Mouse (Mus musculus) pancreas, adult 10 weeks (tissue): ENCODE results near the gene Klk13. TPM values are rescaled to one million over a fixed set of nuclear protein-coding genes. Genes with fewer than 3 reads are reported as not detected.

Experiments used
- polyA plus RNA-seq: library from polyadenylated mRNA; stranded (reverse); fragments of 350-450 nt; fragmentation: Illumina TruSeq; extraction: RNeasy Lipid Tissue Mini Kit (QIAGEN cat#74804); gene quantifications from one replicate; pipeline ENCODE4 v1.2.3, GENCODE M21; 2015; ENCODE audit warnings: low read depth, low replicate concordance; ENCODE audit not compliant: insufficient read depth

Klk13 gene
- polyA plus RNA-seq, result not detected

DNA sequence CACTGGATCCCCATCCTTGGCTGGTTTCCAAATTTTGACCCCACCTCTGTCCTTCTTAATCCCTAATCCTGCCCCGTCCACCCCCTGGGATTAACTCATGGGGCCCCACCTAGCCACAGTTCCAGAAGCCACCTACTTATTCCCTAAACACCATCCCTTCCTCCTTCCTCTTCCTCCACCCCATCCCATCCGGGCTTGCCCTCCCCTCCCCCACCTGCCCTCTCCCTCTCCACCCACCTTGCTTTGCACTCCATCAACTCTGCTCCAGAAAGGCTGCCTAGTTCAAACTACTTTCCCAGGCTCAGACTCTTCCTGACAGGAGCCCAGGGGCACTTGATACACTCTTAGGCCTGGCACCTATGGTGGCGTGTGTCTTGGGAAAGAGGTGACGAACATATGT, at the start of gene Klk13:
TSS of gene Klk13 (plus strand) at position 301 of the 400 bp plus-strand sequence.

DNA sequence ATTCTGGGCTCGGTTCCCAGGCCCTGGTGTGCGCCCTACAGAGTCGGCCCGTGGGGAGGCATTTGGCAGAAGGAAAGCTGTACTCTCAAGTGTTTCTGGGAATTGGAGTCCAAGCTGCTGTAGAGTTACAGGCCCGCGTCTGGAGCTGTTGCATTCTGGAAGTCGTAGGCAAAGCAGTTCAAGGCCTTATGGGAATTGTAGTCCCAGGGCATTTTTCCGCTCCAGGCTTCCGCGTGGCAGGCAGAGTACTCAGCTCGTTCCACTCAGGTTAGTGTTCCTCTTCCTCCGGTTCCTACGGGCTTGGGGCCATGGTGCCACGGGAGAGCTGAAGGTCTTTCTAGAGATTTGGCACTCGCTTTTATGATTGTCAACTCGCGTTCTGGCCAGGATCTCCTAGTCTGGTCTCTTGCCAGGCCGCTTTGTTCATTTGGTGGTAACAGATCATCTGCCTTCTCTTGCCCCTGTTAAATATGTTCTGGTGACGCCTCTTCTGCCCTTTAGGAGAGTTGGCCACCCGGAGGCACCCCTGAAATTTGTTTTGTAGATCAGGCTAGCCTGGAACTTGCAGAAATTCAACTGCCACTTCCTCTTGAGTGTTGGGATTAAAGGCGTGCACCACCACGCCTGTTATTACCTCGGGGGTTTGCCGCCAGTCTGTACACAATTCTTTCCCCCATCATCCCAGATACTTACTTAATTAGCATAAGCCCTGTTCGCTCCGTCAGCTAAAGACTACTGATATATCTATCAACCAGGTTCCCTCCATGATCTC, 40.4 kb upstream of the Klk13 start, which contains the start of gene Ctu1:
TSS of gene Ctu1 (plus strand) at position 208 of the 772 bp plus-strand sequence.

DNA sequence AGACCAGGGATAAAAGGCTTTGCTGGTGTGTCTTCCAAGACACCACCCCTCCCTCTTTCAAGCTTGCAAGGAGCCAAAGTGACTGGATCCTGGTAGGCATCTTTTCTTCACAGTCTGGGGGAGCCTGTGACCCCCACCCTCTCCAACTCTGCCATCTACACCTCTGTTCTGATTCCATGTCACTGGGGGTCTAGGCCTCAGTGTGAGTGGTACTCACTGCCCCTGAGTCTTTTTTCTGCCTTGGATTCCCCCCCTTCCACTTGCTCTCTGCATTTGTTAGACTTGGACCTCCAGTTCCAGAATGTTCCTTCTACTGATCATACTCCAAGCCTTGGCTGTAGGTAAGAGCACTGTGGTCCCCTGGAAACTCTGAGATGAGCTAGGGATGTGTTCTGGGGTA, 22.2 kb upstream of the Klk13 start, which contains the start of gene Klk14:
TSS of gene Klk14 (plus strand) at position 301 of the 400 bp plus-strand sequence.

DNA sequence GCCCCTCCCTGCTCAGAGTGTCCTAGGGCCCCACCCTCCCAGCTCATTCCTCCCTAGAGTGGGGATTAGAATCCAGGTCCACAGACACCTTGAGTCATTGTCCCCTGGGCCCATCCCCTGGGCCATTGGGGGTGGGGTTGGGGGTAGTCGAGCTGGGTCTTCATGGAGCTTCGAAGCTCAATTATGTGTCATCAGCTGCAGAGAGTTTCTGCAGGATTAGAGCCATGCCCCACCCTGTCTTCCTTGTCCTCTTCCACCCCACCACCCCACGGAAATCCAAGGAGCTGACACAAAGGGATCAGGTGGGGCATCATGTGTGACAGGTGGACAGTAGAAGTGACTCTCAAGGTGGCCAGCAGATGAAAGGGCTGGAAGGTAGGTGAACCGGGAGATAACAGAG, 56.2 kb downstream of the Klk13 start, which contains the start of gene Klk12:
TSS of gene Klk12 (plus strand) at position 301 of the 400 bp plus-strand sequence.

DNA sequence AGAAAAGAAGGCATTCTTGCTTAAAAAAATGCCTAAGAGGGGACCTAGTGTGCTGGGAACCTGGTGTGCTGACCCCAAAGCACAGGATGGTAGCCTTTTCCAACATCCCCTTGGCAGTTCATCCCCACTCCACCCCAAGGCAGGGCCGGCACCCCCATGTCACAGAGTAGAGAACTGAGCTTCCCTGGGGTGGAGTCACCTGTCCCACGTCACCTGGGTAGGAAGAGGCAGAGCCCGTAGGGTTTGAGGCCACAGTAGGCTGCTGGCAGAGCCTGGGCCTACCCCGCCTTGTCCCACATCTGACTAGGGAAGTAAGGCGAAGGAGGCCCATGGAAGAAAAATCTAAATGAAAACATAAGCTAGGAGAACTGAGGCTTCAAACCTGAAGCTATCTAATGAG, 62.0 kb downstream of the Klk13 start, which contains the start of gene Klk11:
TSS of gene Klk11 (plus strand) at position 241 of the 400 bp plus-strand sequence.

Other genes with a start within 250 kb of the Klk13 start
- gene Vsig10l, start 249.4 kb upstream of the Klk13 start, polyA plus RNA-seq, result 0.41 TPM
- 0.52 TPM for gene Iglon5, start 222.5 kb upstream of the Klk13 start, polyA plus RNA-seq
- not detected for gene 4931406B18Rik, start 206.6 kb upstream of the Klk13 start, polyA plus RNA-seq
- 1.2 TPM for gene Cd33, start 168.1 kb upstream of the Klk13 start, polyA plus RNA-seq
- 2.8 TPM for gene Zfp658, start 150.3 kb upstream of the Klk13 start, polyA plus RNA-seq
- gene Zfp719, start 133.0 kb upstream of the Klk13 start, polyA plus RNA-seq, result 1.9 TPM
- gene Zfp819, start 105.4 kb upstream of the Klk13 start, polyA plus RNA-seq, result not detected
- gene Ceacam18, start 77.9 kb upstream of the Klk13 start, polyA plus RNA-seq, result not detected
- gene Siglece, start 52.4 kb upstream of the Klk13 start, polyA plus RNA-seq, result not detected
- gene Ctu1, start 40.6 kb upstream of the Klk13 start, polyA plus RNA-seq, result 2.3 TPM
- not detected for gene Klk14, start 22.1 kb upstream of the Klk13 start, polyA plus RNA-seq
- not detected for gene Klk12, start 56.3 kb downstream of the Klk13 start, polyA plus RNA-seq
- gene Klk11, start 62.0 kb downstream of the Klk13 start, polyA plus RNA-seq, result not detected
- not detected for gene Klk10, start 68.5 kb downstream of the Klk13 start, polyA plus RNA-seq
- not detected for gene Klk9, start 79.3 kb downstream of the Klk13 start, polyA plus RNA-seq
- gene Klk8, start 85.0 kb downstream of the Klk13 start, polyA plus RNA-seq, result 2.5 TPM
- gene Klk7, start 98.7 kb downstream of the Klk13 start, polyA plus RNA-seq, result not detected
- gene Klk6, start 111.9 kb downstream of the Klk13 start, polyA plus RNA-seq, result not detected
- not detected for gene Klk5, start 129.4 kb downstream of the Klk13 start, polyA plus RNA-seq
- not detected for gene Klk4, start 168.6 kb downstream of the Klk13 start, polyA plus RNA-seq
- gene Klk15, start 221.2 kb downstream of the Klk13 start, polyA plus RNA-seq, result not detected
- gene Klk1b8, start 238.1 kb downstream of the Klk13 start, polyA plus RNA-seq, result 4.6 TPM